Mouse (Mus musculus): ENCODE results near the gene Layn. TPM values are rescaled to one million over a fixed set of nuclear protein-coding genes. Genes with fewer than 3 reads are reported as not detected.

The Layn gene
- polyA plus RNA-seq, 1 experiment from 2014 or later, result 2.1 TPM

- no peak for ATAC-seq
- H3K27me3 ChIP-seq (replicated peaks; ENCODE audit: control insufficient read depth, insufficient read depth, low read length), result 0 out of 2 replicates have a peak, but pooled peaks cover 3% of the 10 kb centered on the region
- DNase-seq (ENCODE audit: low spot score), result peak; percentile 81
- H3K4me3 ChIP-seq (ENCODE audit: low read depth, low read length), result no peak overlapping the region
- 2% methylated on average over 4 of the region's 4 CpGs for WGBS
- H3K36me3 ChIP-seq (ENCODE audit: control insufficient read depth, insufficient read depth, low read length), result no peaks in the 10 kb centered on the region
- H3K4me2 ChIP-seq (ENCODE audit: low read length), result peak overlapping the region; percentile 10; the same call in 1 of the 2 replicates
- H3K27ac ChIP-seq (ENCODE audit: low read depth, low read length), result no peak overlapping the region
- H3K9ac ChIP-seq (ENCODE audit: low read length), result no peak overlapping the region
- H3K4me1 ChIP-seq (ENCODE audit: control insufficient read depth, insufficient read depth, low read length), result 0 out of 2 replicates have a peak, but pooled peaks cover 4% of the 10 kb centered on the region
- H3K9me3 ChIP-seq (replicated peaks; ENCODE audit: control insufficient read depth, low read length), result no peaks in the 10 kb centered on the region
Measured at GRCm38 (mm10) chr9:51006846-51007245, 70.0 kb downstream of the Layn start.

MicroRNAs within 50 kb of the gene (microRNA counts, 519-probe panel; counts per million panel counts)
- not detected for microRNA mmu-miR-34b-3p
- microRNA mmu-miR-34b-5p, result 1,962 counts per million, percentile 6 among the panel's probes with 10 or more counts
- microRNA mmu-miR-34c, result not detected

Small RNA genes lying within 50 kb of the gene (microRNA-seq; reads per million reads assigned to microRNA genes)
- gene Mir34b, result 24.9 reads per million, percentile 40 among the genes with 10 or more reads in this experiment
- 1,082 reads per million, percentile 81 among the genes with 10 or more reads in this experiment for gene Mir34c

Other genes with a start within 250 kb of the Layn start
- gene Ppp2r1b, start 231.8 kb downstream of the Layn start, polyA plus RNA-seq (2014; fragmentation: Nextera tagmentation; extraction: Ambion mirVana), result 78.9 and 94.5 TPM in 2 replicates
- 12.6 and 14.3 TPM in 2 replicates for gene Sik2, start 68.0 kb downstream of the Layn start, polyA plus RNA-seq (2014; fragmentation: Nextera tagmentation; extraction: Ambion mirVana)
- gene Btg4, start 16.2 kb downstream of the Layn start, polyA plus RNA-seq (2014; fragmentation: Nextera tagmentation; extraction: Ambion mirVana), result not detected in 2 replicates
- gene 4833427G06Rik, start 25.0 kb upstream of the Layn start, polyA plus RNA-seq (2014; fragmentation: Nextera tagmentation; extraction: Ambion mirVana), result 1.2 TPM in 2 replicates
- gene Gm32742, start 88.4 kb upstream of the Layn start, polyA plus RNA-seq (2014; fragmentation: Nextera tagmentation; extraction: Ambion mirVana), result 0.04 TPM in 1 of 2 replicates, not detected in the other
- gene Pou2af1, start 136.6 kb upstream of the Layn start, polyA plus RNA-seq (2014; fragmentation: Nextera tagmentation; extraction: Ambion mirVana), result 0.09 and 0.11 TPM in 2 replicates
- gene Colca2, start 201.5 kb upstream of the Layn start, polyA plus RNA-seq (2014; fragmentation: Nextera tagmentation; extraction: Ambion mirVana), result 0.80 and 1.7 TPM in 2 replicates

Measured in forebrain, embryonic 14.5 days (tissue).